Mouse (Mus musculus) MEL (cell line): ENCODE measurements around the gene Gm13288. TPM values are rescaled to one million over a fixed set of nuclear protein-coding genes. Genes with fewer than 3 reads are reported as not detected.
"Not testable (repeated sequence)": the region's sequence is repeated elsewhere in the genome, so short reads cannot be mapped to it uniquely, and the experiment has no call there.

Experiments used
- DNase-seq: peaks from one replicate; pipeline ENCODE4 v3.0.0; 2011; ENCODE audit warnings: low read depth, low spot score
- H3K27ac ChIP-seq: 2 replicates; pipeline ENCODE4 v1.5.1; 2012; ENCODE audit warnings: low read depth, mild to moderate bottlenecking, control low read depth, low read length, moderate library complexity; ENCODE audit not compliant: control insufficient read depth
- H3K27me3 ChIP-seq, 2 experiments: fragments of 150-350 bp in 1 of 2; sonication (generic) in 1 of 2; 2 replicates each; pipeline ENCODE4 v1.6.1; 2012; ENCODE audit warnings: low read length in 2 of 2, mild to moderate bottlenecking in 2 of 2, improper control_type of control experiment in 1 of 2, moderate library complexity in 1 of 2; ENCODE audit not compliant: insufficient read depth in 2 of 2, control insufficient read depth in 1 of 2
- H3K36me3 ChIP-seq, 2 experiments: 2 replicates each; pipeline ENCODE4 v1.6.1; 2012 to 2014; ENCODE audit warnings: low read length in 2 of 2, improper control_type of control experiment in 1 of 2, inconsistent platforms in 1 of 2, mild to moderate bottlenecking in 1 of 2; ENCODE audit not compliant: insufficient read depth in 2 of 2, control insufficient read depth in 1 of 2
- H3K4me1 ChIP-seq, 2 experiments: fragments of 150-350 bp in 1 of 2; sonication (generic) in 1 of 2; 2 replicates each; pipeline ENCODE4 v1.6.1; 2012; ENCODE audit warnings: low read length in 2 of 2, improper control_type of control experiment in 1 of 2, mild to moderate bottlenecking in 1 of 2; ENCODE audit not compliant: insufficient read depth in 2 of 2, control insufficient read depth in 1 of 2
- H3K4me3 ChIP-seq, 2 experiments: fragments of 150-350 bp in 1 of 2; sonication (generic) in 1 of 2; 2 replicates each; pipeline ENCODE4 v1.5.1; 2012; ENCODE audit warnings: low read depth in 2 of 2, low read length in 2 of 2, mild to moderate bottlenecking in 2 of 2, moderate library complexity in 2 of 2, control low read depth in 1 of 2, improper control_type of control experiment in 1 of 2; ENCODE audit not compliant: control insufficient read depth in 1 of 2, insufficient read depth in 1 of 2
- H3K79me2 ChIP-seq: 2 replicates; pipeline ENCODE4 v1.6.1; 2012; ENCODE audit warnings: mild to moderate bottlenecking, low read length, moderate library complexity; ENCODE audit not compliant: control insufficient read depth, poor library complexity, insufficient read depth
- H3K9ac ChIP-seq: 2 replicates; pipeline ENCODE4 v1.6.1; 2012; ENCODE audit warnings: low read depth, mild to moderate bottlenecking, control low read depth, low read length, moderate library complexity; ENCODE audit not compliant: control insufficient read depth, poor library complexity, severe bottlenecking
- H3K9me3 ChIP-seq: fragments of 150-350 bp; sonication (generic); replicated peaks from 2 replicates; pipeline ENCODE4 v1.6.1; 2012; ENCODE audit warnings: mild to moderate bottlenecking, low read length, improper control_type of control experiment, moderate library complexity; ENCODE audit not compliant: insufficient read depth
- polyA plus RNA-seq, 2 experiments: library from polyadenylated mRNA; stranded (reverse) in 1 of 2; unstranded in 1 of 2; fragments of >175 nt in 1 of 2; fragments of >200 nt in 1 of 2; gene quantifications; 2 replicates each; pipeline versions ENCODE4 v1.2.1 to v1.2.4; 2012; ENCODE audit warnings: low replicate concordance in 2 of 2, low read depth in 1 of 2; ENCODE audit not compliant: insufficient read length in 2 of 2, insufficient read depth in 1 of 2, missing spikeins in 1 of 2
- total RNA-seq: library from RNA; depleted of rRNA; stranded (reverse); fragments of 300-350 nt; gene quantifications from 2 replicates; pipeline ENCODE4 v1.2.3, GENCODE M21; 2012

Gm13288 gene
- total and polyA plus RNA-seq, 3 experiments = not detected

DNA sequence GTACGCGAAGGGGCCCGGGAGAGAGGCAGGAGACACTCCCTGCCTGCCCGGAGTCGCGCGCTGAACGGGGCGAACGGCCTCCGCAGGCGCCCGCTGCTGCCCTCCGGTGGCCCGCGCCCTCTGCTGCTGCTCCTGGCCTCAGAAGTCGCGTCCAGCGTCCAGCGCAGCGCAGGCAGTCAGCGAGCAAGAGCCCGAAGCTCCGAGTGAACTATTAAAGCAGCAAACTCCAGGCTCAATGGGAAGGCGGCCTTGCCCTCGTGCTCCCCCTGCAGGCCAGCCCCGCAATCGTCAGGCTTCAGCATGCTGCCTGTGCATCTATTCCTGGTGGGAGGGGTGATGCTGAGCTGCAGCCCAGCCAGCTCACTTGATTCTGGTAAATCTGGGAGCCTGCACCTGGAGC is 14.1 kb upstream of the Gm13288 start, which contains the start of gene Gm13278:
Gm13278 (plus strand) TSS at position 301 of the 400 bp plus-strand sequence.
- H3K4me1 ChIP-seq, H3K36me3 ChIP-seq, H3K27me3 ChIP-seq, H3K4me3 ChIP-seq, H3K79me2 ChIP-seq, DNase-seq, H3K9me3 ChIP-seq, H3K9ac ChIP-seq, H3K27ac ChIP-seq: not testable (repeated sequence)

- H3K4me3 ChIP-seq, H3K9me3 ChIP-seq, H3K36me3 ChIP-seq, DNase-seq, H3K79me2 ChIP-seq, H3K4me1 ChIP-seq, H3K27ac ChIP-seq, H3K27me3 ChIP-seq, H3K9ac ChIP-seq: not testable (repeated sequence)
Observed at GRCm38 (mm10) chr4:88793936-88794675, 11.2 kb upstream of the Gm13288 start, which contains the start of gene Gm13275. Gm13275 (plus strand) TSS chr4:88794487.

- not testable (repeated sequence) for H3K9ac ChIP-seq, H3K9me3 ChIP-seq, H3K27me3 ChIP-seq, H3K36me3 ChIP-seq, H3K4me1 ChIP-seq, H3K79me2 ChIP-seq, H3K27ac ChIP-seq, DNase-seq, H3K4me3 ChIP-seq
Observed at GRCm38 (mm10) chr4:88797097-88797496, 8.2 kb upstream of the Gm13288 start, which contains the start of gene Gm13279. Gm13279 (plus strand) TSS chr4:88797397.

GRCm38 (mm10) chr4:88799365-88799764 is 6.0 kb upstream of the Gm13288 start, which contains the start of gene Gm13285:
Gm13285 (plus strand) TSS chr4:88799665.
- H3K9me3 ChIP-seq, DNase-seq, H3K36me3 ChIP-seq, H3K27ac ChIP-seq, H3K4me1 ChIP-seq, H3K27me3 ChIP-seq, H3K79me2 ChIP-seq, H3K9ac ChIP-seq, H3K4me3 ChIP-seq: not testable (repeated sequence)

- not testable (repeated sequence) for H3K79me2 ChIP-seq, H3K9ac ChIP-seq, DNase-seq, H3K9me3 ChIP-seq, H3K4me1 ChIP-seq, H3K27ac ChIP-seq, H3K27me3 ChIP-seq, H3K36me3 ChIP-seq, H3K4me3 ChIP-seq
Observed at GRCm38 (mm10) chr4:88802954-88803353, 2.4 kb upstream of the Gm13288 start, which contains the start of gene Gm13287. Gm13287 (plus strand) TSS chr4:88803254.

GRCm38 (mm10) chr4:88805761-88806160 is 430 bp downstream of the Gm13288 start:
- H3K4me3 ChIP-seq, H3K27ac ChIP-seq, H3K4me1 ChIP-seq, H3K9me3 ChIP-seq, H3K27me3 ChIP-seq, H3K9ac ChIP-seq, DNase-seq, H3K36me3 ChIP-seq, H3K79me2 ChIP-seq: not testable (repeated sequence)
